Mouse (Mus musculus): ENCODE results near the gene Galnt13.

DNA sequence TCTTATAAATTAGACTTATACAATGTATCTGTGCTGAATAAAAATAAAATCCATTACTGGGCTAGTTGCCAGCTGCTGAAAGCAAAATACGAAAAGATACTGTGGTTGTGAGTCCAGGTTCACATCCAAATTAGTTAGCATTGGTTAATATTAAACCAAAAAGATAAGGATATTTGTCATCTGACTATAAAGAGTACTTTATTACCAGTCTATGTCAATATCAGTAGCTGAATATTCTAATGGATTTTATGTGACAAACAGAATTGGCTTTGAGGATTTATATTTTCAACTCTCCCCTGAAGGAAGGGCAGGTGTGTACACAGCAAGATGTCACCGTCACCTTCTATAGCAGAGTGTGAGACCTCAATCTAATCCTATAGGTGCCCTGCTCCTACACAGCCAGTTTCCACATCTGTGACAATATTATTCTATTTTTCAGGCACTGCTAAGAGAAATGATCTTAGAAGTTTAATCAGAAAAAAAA lies 342.7 kb downstream of the Galnt13 start:
- TF ChIP-seq TAL1 (IDR thresholded peaks at IDR 0.05; ENCODE audit: low read length) (no peak), GATA1 (IDR thresholded peaks at IDR 0.05; ENCODE audit: low read length) (no peak)
